Mouse (Mus musculus) kidney, adult 9 months (tissue): ENCODE measurements around the gene Fchsd2.
A peak's percentile ranks its signal among the peaks of the same experiment; 100 is the strongest.

ENCODE experiments used
- DNase-seq: peaks from one replicate; pipeline ENCODE4 v3.0.0; 2022

Gene Fchsd2

DNA sequence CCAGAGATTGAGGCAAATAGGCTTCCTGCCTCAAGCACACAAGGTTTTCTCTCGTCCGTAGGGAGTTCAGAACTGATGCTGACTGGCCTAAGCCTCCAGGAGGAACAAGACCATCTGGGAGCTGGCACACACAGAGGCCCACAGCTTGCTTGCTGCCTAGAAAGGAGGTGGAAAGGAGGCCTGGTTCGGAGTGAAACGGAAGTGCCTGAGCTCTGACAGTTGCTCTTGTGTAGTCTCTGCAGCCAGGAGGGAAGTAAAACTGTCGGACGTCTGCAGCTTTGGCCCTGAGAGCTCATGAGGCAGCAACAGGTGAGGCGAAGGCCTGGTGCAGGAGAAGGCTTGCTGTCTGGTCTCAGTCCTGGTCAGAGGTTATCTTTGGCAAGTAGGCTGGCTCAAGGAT, at the start of gene Fchsd2:
Gene Fchsd2, plus strand, starts transcription at position 246 of the 400 bp plus-strand sequence.
- DNase-seq, result no peak

DNA sequence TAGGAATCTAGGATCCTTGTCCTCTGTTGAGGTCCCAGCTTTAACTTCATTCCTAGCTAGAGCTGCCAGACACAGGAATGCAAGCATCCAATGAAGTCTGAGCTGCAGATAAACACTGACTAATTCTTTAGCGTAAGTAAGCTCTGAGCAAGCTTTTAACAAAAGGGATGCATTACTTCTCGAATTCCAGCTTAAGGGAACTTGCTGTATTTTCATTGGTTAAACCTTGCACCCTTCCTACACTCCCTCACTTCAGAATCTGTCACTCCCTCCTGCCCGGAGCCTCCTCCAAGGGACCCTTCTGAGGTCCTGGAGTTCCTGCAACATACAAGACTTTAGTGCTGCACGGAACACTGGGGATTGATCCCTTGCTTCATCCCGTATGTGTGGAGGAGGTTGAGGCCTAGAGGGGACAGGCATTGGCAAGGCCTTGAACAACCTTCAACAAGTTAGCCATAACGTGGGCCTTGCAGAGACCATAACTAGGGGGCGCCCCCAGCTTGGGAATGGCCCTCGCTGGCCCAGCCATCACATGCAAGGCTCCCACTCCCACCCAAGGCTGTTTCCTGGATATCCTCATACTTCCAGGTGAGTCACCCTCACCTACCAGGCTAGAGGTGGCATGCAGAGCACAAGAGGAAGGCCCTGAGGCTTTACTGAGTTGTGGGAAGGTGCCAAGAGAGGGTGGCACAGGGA, 48.7 kb upstream of the Fchsd2 start:
- no peak for DNase-seq

DNA sequence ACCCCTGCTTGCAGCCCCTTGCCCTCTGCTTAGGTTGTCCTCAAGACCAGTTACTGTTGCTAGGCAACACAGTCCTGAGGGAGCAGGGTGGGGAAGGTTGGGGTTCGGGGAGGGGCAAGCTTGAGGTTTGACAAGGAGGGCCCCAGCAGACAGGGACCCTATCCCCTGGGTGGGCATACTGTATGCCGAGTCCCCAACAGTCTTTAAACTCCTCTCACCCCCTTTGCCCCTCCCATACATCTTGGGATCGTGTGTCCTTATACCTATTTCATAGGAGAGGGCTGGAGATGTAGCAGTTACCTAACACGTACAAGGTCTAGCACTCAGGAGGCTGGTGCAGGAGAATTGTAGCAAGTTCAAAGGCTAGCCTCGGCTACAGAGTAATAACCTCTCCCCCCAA, 44.4 kb upstream of the Fchsd2 start:
- no peak for DNase-seq

DNA sequence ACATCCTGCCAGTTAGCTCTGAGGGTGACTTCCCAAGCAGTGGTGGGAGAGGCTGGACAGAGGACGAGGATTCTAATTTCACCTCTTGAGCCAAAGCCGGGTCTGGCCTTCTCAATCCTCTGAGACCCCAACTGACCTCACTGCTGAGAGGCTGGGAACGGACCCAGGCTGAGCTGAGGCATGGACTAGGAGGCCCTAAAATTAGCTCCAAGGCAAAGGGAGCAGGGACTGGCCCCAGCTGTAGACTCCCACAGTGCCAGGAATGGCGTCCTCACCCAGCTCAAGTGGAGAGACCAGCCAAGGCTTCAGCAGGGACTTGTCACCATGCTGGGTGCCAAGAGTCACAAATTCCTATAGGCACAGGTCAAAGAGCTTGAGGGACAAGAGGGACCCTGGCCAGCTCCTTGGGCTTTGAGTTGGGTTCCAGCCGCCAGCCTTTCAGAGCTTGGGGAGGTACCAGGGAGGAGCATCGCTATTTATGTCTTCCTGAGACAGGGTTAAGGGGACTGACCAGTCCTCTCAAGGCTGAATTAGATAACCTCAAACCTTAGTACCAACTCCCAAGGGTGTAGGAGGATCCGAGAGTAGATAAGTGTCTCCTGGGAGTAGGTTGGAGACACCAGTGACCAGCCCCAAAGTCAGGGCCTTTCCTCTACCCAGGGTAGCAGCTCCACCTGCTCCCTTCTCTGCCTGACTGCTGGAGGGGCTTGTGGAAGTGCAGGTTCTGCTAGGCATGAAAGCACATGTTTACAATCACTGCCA, 43.2 kb upstream of the Fchsd2 start:
- no peak for DNase-seq

DNA sequence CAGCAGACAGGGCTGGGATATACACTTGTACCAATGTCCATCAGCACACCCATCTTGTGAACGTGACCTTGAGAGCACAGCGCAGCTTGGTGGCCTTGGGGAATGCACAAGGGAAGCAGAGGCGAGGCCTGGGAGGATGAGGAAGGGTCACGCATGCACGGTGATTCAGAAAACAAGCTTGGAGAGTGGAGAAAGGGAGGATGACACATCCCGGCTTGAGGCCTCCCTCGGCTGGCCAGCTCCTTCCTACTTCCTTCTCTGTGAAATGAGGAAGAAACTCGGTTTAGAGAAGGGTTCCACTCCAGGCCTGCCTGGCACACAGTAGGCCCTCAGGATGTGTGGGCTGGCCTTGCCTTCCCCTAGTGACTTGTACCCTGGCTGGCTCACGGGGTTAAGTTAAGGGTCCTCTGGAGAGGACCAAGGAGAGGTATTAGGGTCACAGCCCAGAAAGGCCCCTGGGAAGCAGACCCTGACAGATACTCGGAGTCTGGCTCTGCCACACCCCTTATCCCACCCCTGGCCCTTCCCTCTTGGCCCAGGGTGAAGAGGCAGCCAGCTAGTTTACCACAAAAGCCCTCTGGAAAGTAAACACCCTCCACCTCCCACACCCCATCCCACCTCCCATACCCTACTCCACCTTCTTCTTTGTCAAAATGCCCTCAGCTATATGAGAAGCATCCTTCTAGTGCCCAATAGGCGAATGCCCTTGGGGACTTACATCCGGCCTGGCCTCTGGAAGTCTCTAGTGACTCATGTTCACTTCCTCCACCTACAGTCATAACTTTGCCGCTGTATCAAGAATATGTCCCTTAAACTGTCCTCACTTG, 41.7 kb upstream of the Fchsd2 start:
- DNase-seq, result no peak

DNA sequence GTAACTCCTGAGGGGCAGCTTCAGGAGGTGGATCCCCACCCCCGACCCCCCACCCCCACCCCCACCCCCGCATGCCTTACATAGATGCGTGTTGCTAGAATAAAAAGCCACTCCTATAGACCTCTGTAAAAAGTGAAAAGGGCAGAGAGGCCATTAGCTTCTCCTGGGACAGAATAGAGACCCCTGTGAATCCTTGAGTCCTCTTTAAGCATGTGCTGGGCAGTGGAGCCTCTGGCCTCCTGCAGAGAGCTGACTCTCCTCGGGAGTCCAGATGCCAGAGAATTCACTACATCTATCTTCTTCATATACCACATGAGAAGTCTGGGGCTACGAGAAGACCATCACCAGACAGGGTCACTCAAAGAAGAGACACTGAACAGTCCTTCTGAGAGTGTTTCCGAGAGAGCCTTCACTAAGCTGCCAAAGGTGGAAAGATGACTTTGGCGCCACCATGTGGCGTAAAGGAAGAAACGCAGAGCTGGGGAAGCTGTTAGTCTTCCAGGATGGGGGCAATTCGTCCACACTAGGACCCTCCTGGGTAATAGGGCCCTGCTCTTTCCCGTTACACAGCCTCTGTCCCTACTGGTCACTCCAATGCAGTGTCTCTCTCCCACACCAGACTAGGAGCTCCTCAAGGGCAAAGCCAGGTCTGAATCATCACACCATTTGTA, 41.0 kb upstream of the Fchsd2 start:
- peak; percentile 70 for DNase-seq

DNA sequence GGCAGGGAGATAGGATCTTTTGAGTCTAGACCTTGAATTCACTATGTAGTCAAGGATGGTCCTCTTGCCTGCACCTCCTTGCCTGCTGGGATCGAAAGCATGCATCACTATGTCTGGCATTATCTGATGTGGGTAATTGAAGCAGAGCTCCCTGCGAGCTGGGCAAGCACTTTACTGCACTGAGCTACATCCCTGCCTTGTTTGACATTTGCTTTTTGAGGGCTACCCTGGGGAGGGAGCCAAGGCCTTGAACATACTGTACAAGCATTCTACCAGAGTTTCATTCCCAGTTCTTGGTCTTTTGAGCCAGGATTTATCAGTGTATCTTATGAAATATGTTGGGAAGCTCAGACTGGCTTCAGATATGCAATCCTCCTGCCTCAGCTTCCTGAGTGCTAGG, 39.5 kb upstream of the Fchsd2 start:
- no peak for DNase-seq

DNA sequence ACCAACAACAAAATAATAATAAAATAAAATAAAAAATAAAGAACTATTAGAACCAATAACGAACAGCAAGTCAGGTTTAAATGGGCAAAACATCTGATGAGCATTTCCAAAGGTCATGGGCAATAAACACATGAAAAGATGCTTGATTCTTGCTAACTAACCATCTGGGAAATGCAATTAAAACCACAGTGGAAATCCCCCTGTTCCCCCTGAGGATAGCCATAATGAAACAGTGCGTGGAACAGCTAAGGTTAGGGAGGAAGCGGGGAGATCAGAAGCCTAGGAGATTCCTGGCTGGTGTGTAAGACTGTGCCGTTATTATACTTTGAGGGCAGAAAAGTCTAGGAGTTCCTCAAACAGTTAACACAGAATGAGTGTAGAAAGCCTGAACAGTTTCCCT, 35.4 kb upstream of the Fchsd2 start:
- no peak for DNase-seq

DNA sequence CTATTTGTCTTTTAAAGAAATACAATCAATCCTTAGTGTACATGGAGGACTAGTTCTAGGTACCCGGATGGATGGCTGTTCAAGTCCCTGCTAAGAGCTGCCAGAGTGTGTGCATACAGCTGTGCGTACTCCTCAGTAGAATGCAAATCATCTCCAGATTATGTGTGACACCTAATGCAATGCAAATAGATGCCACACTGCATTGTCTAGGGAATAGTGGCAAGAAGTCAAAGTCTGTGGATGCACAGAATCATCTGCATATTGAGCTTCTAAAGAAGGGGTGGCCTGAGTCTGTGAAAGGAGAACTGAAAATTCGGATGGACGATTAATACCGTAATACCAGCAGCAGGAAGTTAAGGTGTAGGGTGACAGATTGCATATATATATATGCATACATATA, 33.5 kb upstream of the Fchsd2 start:
- no peak for DNase-seq

DNA sequence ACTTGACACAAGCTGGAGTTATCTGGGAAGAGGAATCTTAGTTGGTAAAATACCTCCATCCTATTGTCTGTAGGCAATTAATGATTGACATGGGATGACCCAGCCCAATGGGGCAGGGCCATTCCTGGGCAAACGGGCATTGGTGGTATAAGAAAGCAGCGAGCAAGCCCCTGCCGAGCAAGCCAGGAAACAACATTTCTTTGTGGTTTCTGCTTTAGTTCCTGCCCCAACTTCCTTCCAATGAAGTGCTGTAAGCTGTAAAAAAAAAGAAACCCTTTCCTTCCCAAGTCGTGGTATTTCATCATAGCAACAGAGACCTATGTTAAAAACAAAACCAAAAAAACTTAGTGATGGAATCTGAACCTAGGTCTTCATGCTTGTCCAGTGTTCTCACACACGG, 32.2 kb upstream of the Fchsd2 start:
- DNase-seq, result no peak

DNA sequence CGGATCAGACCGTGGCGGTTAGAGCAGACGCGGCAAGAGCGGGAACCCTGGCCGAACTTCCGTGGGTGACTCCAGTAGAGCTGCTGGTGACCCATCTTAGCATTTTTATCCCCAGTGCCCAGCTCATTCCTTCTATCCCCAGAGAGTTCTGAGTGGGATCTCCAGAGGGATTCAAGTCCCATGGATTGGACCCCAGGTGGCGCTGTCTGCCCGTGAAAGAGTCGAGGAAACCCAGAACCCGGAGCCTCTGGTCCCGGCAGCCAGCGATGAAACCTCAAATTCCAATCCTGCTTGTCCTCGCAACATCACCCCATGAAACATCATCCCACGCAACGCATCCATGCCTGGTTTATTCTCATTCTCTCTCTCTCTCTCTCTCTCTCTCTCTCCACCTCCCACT, 31.3 kb upstream of the Fchsd2 start:
- peak; percentile 85 for DNase-seq

DNA sequence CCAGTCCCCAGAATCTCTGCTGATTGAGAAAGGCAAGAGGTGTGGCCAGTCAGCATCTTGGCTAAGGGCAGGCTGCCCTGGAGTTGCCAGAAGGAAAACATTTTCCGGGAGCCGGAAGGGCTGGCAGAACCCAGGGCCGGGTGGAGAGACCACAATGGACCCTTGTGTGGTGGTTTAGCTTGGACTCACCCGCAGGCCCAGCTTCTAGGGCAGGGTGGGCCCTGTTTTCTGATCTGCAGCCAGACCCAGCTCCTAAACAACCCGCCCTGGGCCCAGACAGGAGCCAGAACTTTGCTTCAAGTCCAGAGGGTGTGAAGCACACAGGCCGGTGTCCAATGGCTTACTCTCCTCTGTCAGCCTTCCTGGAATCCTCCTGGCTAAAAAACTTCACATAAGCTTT, 30.4 kb upstream of the Fchsd2 start:
- DNase-seq, result no peak

DNA sequence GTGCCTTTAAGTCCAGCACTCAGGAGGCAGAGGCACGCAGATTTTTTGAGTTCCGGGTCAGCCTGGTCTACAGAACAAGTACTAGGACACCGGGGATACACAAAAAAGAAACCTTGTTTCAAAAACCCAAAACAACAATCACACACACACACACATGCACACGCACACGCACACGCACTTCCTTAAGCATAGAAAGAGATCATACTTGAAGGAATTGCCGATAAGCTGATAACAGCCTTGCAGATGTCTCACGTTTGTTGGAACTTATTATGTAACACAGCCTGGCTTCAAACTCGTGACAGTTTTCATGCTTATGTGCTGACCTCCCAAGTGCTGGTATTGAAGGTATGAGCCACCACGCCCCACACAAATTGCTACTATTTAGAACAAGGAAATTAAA, 29.1 kb upstream of the Fchsd2 start:
- no peak for DNase-seq

DNA sequence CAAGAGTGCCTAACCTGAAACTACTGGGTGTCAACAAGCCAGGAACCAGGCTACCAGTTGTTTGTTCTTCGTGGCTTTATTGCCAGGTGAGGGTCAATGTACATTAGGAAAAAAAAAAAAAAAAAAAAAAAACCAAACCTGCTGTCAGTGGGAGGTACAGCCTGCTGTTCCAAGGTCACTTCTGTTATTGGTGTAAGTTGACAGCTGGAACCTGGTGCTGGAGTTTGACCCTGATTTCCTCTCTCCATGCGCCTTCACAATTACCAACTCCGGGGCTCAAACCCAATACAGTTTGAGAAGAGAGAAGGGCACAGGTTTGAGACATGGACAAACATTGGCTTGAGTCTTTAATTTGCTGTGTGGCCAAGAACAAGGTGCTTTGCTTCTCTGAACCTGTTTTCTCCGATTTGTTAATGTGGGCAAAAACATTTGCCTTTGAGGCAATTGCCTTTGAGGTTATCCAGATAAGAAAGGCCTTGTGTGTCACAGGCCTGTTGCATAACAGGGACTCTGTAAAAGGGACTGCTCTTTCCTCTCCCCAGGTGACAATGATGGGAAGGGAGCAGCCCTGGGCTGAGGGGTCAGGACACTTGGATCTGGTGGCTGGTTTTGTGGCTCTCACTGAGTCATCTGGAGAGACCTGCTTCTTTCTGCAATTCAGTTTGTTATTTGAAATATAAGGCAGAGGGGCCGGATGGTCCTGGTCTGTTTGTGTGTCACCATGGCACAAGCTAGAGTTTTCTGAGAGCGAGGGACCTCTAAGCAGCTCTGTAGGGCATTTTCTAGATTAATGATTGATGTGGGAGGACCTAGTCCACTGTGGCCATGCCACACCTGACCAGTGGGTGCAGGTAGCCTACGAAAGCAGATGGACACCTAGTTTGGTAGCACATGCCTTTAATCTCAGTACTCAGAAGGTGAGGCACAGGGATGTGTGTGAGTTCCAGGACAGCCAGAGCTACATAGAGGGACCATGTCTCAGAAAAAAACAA, 27.7 kb upstream of the Fchsd2 start:
- peak; percentile 46 for DNase-seq

DNA sequence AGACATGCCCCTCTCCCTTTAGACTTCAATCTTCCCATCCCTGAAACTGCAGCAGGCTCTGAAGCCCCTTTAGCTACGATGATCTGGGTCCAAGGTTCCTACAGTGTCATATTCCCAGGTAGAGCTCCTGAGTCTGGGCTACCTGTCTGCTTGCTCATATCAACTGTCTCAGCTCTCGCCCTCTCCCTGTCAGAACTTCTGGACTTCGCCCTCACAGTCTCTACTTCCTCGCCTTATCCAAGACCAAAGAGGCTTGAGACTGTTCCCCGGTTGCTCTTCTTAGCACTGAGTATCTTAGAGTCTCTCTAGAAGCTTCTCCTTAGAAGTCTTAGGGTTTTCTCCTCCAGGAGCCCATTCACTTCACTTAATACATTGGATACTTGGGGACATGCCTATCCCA, 26.7 kb upstream of the Fchsd2 start:
- no peak for DNase-seq

DNA sequence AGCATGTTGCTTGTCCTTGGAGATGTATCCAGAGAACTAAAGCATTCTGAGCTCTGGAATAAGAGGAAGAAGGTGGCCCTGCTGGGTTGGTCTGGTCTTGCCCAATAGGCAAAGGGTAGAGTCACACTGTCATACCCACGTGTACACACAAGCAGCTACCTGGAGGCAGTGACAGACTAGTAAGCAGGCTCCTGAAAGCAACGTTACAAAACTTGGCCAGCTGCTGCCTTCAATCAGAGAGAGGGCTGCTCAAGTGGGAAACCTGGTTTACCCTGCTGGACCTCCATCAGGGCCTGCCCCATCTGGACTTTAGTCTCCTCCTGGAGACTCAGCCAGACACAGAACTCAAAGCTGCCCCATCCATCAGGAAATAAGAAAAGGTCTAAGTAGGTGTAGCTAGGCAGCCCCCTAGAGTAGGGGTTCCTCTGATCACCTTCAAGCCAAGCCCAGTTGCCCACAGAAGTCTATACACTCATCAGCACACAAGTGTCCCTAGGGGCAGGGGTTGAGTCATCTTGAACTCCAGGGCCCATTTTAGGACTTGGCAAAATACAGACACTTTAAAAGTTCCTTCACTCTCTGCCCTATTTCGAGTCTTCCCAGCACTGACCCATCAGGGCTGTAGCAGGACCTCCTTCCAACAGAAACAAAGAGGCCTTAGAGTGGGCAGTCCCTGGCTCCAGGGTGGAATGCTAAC, 25.9 kb upstream of the Fchsd2 start:
- no peak for DNase-seq

DNA sequence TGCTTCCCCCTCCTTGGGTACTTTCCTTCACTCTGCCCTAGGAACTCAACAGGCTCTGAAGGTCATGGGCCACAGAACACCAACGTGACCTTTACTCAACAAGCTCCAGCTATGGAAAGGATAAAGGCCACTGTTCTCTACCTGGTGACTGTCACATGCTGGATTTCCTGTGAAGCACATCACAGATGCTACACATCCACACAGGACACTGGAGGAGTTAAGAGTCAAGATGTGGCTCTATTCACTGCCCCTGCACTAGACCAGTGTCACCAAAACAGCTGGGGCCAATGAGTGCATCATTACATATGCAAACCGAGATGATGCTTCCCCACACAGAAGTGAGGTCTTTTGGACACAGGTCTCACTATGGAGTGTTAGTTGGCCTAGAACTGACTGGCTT, 25.1 kb upstream of the Fchsd2 start:
- DNase-seq, result no peak

DNA sequence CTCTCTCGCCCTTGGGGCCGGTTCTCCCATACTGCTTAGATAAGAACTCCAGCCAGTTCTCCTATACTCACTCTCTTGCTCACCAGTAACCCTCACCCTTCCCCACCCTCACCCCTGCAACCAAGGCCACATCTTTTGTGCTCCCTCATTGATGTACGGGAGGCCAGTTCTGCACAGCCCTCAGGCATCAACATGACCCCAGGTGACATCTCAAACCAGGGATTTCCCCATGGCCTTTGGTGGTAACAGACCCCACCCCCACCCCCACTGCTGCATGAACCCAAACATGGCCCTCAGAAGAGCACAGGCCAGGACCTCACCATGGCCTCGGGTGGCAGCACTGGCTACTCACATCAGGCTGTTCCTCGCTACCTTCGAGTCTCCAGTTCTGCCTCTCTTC, 23.4 kb upstream of the Fchsd2 start:
- no peak for DNase-seq

DNA sequence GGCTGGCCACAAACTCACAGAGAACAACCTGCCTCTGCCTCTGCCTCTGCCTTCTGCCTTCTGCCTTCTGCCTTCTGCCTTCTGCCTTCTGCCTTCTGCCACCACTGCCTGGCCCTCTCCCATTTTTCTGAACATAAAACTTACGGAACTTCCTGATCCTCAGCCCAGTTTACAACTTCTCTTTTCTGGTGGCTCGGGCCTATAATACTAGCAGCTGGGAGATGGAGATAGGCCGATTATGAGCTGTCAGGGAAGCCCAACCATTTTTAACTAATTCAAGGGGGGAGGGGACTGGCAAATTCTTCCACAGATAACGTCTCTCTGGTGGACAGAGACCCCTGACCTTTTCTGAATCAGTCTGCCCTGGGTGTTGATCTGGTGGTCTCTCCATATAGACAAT, 22.3 kb upstream of the Fchsd2 start:
- no peak for DNase-seq

DNA sequence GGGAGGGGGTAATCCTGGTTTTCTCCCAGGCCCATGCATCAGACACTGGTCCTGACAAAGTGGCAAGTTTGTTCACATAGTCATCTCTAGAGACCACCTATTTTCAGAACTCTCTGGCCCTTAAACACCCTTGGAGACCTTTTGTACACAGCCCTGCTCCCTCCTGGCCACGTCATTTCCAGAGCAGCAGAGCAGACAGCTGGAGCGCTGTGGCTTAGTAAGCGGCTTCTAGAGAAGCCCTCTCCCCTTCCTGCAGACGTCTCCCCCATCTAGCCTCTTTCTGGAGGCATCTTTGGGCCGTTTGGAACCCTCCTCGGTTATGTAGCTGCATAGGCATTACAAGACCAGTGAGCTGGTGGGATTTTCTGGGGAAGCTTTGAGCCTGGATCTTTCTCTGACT, 21.6 kb upstream of the Fchsd2 start:
- no peak for DNase-seq

DNA sequence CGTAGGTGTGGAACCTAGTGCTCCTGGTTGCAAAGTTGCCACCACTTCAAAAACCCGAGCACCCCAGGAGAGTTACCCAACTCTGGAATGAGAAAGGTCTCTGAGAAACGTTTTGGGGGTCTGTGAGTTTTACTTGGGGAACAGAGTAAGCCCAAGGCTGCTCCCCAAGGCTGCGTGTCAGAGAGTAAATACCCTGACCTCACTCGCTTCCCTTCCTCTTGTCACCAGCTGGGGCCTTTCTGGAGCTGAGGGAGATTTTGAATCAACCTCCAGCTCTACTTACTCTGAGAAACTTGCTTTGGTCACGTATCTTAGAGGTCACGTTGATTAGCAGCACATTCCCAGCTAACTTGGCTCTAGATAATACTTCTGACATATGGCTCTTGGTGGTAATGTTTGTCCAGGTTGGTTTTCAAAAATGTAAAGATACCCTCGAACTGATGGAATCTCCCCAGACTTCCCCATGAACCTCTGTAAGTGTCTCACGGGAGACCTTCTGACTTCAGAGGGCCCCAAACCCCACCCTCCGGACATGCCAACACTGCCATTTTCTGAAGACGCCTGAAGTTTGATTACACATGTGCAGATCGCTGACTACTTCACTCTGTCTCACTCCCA, 20.4 kb upstream of the Fchsd2 start:
- DNase-seq, result no peak
